Mouse (Mus musculus) right cerebral cortex, postnatal 4 days (tissue): ENCODE measurements at regions not wholly inside any gene's neighbourhood (a gene's known extent, or its start where the extent isn't known, plus 50 kb on each side); places are given as distances from the start of the nearest gene placed in this dataset.
"Not testable (repeated sequence)": the region's sequence is repeated elsewhere in the genome, so short reads cannot be mapped to it uniquely, and the experiment has no call there.

Experiments used
- DNase-seq: peaks from one replicate; pipeline ENCODE4 v3.0.0-alpha.2; 2022

DNA sequence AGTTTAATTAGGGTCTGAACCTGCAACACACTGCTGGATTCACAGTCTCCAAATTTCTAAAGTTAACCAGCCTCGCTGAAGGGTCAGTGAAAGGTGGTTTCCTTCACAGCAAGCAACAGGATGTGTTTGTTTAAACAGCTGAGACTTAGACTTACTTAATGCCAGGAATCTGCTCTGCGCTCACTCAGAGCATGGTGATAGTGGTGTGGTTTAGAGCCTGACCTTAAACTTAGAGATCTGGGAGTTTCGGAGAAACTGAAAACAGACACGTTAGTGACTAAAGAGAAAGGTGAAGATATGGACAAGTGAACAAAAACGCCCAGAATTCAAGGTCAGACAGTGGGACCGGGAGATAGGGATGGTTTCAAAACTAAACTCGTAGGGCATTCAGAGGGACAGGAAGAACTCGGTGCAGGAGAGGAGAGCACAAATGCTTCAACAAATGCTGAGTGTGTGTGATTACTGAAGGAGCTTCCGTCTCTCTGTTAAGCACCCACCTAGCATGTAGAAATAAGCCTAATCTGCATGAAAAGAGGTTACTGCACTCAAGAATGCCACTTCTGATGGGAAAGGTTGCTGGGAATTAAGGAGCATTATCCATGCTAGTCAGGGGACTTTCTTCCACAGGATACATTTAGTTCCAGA lies 97.2 kb upstream of the Ifngr1 start:
- no peak for DNase-seq

DNA sequence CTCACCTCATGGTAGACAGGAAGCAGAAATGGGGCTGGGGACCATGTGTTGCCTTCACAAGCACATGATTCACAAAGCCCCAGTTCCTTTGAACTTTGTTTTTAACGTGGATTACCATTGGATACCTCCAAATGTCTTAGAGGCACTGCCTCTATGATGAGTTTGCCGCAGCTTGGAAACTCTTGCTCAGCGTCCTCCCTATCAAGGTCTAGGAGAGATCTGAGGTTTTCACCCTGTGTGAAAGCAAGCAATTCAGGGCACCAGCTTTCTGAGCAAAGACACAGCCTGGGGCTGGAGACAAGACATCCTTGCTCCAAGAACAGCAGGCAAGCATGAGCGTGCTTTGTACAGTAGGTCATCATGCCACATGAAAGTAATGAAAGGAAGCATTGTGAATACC lies 93.6 kb upstream of the Ifngr1 start:
- no peak for DNase-seq

DNA sequence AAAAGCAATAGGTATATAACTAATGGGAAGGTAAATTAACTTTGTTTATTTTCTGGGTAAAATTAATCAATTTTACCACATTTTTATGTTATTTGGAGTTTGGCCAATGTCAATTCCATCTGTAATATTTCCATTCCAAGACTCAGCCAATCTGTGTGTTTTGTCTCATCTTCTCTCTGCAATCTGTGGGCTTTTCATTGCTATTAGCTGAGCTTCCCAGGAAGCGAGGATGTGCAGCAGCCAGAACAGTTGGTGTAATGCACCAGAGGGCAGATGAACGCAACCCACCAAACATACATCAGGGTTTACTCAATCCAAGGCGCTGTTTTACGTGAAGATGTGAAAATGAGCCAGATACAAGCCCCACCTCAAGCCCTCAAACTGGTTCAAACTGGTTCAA lies 88.9 kb upstream of the Ifngr1 start:
- no peak for DNase-seq

DNA sequence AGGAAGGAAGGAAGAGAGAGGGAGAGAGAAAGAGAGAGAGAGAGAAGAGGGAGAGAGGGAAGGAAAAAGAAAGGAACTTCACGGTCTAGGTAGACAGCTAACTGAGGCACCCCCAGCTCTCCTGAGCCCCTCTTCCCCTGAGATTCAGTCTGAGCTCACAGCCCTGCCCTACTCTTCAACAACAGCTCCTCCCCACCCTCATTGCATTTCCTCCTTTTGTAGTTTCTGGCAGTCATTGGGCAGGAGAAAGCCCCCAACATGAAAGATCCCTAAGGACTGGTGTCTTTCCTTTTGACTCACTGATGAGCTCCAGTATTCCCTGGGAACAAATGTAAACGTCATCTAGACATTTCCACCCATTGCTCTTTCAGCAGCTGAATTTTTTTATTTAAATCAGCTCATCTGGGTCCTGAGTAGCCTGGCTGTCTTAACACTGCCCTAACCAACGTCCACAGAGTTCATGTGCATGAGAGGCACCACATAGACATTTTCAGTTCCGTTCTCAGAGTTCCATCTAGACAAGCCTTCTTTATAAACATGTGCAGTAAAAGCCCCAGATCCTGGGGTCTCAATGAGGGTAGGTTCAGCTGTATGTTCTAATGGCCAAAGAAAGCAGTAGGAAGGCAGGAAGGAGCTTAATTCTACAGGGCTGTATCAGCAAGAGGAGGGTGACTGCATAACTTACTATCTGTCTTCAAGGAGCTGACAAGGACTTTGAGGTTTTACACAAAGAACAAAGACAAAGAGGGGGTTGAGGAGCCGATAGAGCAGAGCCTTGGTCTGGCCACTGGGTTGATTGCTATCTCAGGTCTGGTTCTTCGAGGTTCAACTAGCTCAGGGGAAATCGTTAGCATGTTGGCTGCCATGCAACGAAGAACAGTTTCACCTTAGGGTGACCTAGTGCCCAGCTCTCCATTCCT lies 87.6 kb upstream of the Ifngr1 start:
- no peak for DNase-seq

DNA sequence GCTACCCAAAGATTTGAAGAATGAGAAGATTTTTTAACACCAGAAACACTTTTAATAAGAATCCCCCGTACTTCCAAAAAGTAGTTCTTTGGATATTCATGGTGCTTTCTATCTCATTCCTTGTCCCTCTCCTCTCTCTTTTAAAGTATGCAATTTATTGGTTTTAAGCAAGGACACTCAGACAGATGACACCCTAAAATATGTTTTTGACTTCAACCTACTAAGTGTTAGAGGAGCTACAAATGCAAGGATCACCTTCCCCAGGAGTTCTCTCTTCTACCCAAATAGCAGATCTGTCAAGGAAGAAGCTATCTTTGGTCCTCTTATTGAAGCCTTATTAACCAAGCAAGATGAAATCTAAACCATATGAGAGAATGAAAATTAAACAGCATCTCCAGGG lies 86.6 kb upstream of the Ifngr1 start:
- no peak for DNase-seq

DNA sequence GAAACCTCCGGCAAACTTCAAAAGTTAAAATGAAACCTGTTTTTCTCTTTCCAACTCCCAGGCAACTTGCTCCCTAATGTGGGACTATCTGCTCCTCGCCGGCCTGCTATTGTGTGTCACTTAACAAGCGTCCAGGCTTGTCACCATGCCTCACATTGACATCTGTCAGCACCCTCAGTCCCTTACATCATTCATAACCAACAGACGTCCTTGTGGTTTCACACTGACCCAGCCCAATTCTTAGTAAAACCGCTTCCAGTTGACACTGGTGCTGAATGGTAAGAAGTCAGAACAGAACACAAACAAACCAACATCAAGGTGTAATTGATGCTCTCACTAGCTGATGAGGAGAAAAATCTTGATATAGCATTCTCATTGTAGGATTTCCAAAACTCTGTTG lies 85.8 kb upstream of the Ifngr1 start:
- DNase-seq: no peak

GRCm38 (mm10) chr10:19506434-19506833 lies 85.3 kb upstream of the Ifngr1 start:
- DNase-seq: no peak

GRCm38 (mm10) chr10:19508221-19508745 lies 83.5 kb upstream of the Ifngr1 start:
- no peak for DNase-seq

DNA sequence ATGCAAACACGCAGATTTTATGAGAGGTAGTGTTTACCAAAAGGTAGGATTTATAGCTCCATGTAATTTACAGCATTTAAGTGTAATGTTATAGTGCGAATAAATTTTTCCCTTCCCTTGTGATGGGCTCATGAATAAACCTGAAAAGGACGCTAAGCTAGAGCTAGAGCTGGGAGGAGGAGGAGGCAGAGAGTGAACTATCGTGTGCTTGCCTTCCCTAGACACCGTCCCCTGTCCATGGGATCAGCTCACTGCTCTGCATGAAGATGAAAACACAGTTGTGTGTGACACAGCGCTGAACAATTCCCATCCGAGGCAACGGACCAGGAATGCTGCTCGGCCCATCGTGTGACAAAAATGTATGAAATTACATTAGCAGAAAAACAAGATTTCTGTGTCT lies 81.7 kb upstream of the Ifngr1 start:
- no peak for DNase-seq

GRCm38 (mm10) chr10:19514366-19514765 lies 77.4 kb upstream of the Ifngr1 start:
- DNase-seq: not testable (repeated sequence)

- DNase-seq: no peak
Observed at GRCm38 (mm10) chr10:19514837-19515236, 76.9 kb upstream of the Ifngr1 start.

- DNase-seq: no peak
Observed at GRCm38 (mm10) chr10:19516011-19516410, 75.7 kb upstream of the Ifngr1 start.

DNA sequence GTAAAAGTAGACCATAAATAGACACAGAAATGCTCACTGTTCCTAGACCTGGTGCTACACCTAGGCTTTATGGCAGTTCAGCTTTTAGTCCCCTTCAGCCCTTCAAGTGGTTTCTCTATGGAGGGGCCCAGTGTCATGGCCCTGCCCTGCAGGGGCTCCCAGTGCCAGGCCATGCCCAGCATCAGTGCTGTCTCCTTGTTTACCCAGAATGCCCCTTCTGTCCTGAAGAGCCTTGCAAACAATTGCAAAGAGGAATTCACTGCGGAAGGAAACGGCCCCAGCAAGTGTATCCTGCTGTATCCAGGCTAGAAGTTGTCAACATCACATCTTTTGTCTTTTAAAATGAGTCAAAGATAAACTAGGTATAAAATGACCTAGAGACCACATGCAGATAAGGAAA lies 74.7 kb upstream of the Ifngr1 start:
- no peak for DNase-seq

GRCm38 (mm10) chr10:19518763-19519162 lies 73.0 kb upstream of the Ifngr1 start:
- no peak for DNase-seq

GRCm38 (mm10) chr10:19522198-19522597 lies 69.6 kb upstream of the Ifngr1 start:
- DNase-seq: no peak

DNA sequence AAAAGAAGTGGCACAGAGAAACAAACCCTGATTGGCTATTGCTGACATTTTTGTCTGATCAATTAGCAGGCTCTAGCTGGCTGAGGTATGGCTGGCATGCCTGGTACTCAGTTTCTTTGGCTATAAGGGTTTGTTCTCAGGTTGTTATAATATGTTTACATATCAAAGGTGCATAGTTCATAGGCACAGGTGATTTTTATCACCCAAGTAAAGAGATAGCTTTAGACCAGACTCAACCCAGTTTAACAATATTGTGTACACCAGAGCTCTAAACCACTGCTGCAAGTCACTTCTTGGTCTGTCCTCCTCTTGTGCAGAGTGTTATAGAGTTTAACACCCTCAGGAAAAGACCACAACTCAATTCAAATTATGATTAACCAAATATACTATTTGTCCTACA lies 65.8 kb upstream of the Ifngr1 start:
- DNase-seq: no peak

- DNase-seq: no peak
Observed at GRCm38 (mm10) chr10:19526353-19526752, 65.4 kb upstream of the Ifngr1 start.

DNA sequence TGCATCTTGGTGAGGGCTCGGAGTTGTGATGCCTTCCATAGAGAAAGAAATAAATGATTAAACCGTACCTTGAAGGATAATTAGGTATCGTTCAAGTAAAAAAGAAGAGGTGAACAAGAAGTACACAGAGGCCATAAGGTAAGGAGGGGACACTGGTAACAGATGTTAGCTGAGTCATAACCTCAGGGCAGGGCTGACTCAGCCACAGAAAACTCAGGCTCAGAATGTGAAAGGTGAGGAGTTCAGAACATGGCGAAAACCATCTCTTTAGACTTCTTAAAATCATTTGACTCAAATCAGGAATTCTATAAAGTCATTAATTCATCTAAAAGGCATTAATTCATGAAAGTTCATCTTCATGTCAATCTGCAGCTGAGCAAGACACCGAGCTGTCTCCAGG lies 62.1 kb upstream of the Ifngr1 start:
- no peak for DNase-seq

GRCm38 (mm10) chr10:19530056-19530455 lies 61.7 kb upstream of the Ifngr1 start:
- no peak for DNase-seq

DNA sequence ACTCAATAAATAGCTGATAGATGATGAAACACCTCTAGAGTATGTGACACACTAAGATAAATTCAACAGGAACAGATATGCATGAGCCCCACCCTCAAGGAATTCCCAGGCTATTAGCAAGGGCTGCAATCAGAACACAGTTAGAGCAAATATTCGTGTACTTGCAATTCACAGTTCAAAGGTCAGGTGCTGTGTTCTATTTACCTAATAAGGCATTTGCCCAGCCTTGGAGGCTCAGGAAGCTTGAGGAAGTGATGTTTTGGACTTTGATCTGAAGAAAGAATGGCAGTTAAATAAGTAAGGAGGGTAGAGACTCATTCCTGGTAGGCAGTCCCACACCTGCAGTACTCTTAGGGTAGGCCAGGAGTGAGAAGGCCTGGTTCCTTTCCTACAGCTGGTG lies 60.3 kb upstream of the Ifngr1 start:
- no peak for DNase-seq

DNA sequence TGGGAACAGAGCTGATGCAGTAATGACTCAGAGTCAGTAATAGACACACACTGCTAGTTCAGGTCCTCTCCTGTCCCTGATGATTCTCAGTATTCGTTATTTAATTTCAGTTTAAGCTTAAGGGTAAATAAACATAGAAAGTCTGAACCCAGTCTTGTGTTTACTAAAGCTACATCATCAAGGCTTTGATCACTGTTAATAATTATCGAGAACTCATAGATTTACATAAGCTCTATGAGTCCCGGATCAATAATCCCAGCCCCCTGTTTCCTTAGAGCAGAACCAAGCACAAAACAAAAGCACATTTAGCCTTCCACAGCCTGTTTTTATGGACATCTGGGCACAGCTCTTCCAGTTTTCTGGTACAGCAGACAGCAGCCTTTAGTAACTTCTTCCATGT lies 59.0 kb upstream of the Ifngr1 start:
- no peak for DNase-seq

- no peak for DNase-seq
Observed at GRCm38 (mm10) chr10:19533846-19534245, 57.9 kb upstream of the Ifngr1 start.
